Mouse (Mus musculus): ENCODE results near the gene Rxra.

DNA sequence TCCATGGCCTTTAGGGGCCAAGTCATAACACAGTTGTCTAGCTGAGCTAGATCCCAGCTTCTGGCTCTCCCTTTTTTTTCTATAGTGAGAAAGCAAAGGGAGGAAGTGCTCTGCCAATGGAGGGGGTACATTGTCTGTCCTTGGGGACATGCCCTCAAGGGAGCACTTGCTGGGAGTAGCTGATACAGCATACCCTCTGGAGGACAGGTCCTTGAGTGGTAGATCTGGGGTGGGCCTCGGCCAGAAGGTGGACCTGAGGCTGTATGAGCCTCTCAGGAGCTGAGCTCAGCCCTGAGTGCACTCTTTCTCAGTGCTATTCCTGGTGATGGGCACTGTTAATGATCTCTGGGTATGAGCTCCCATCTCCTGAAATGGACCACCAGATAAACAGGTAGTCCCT is 66.9 kb downstream of the Rxra start:
- TF ChIP-seq POLR2A (IDR thresholded peaks at IDR 0.05; ENCODE audit: low read depth, low read length) (no peak), CTCF (IDR thresholded peaks at IDR 0.05; ENCODE audit: extremely low read depth, insufficient read depth, insufficient read length, insufficient replicate concordance) (no peak)

Data from spleen, adult 2 months (tissue).